Mouse (Mus musculus) CH12.LX (cell line): Measurements from ENCODE around the gene Cd7. TPM values are rescaled to one million over a fixed set of nuclear protein-coding genes. Genes with fewer than 3 reads are reported as not detected.
A peak's percentile ranks its signal among the peaks of the same experiment; 100 is the strongest.
"Not testable (repeated sequence)": the region's sequence is repeated elsewhere in the genome, so short reads cannot be mapped to it uniquely, and the experiment has no call there.

Experiments used
- DNase-seq: peaks from one replicate; pipeline ENCODE4 v3.0.0-alpha.2; 2013; ENCODE audit errors: extremely low read depth
- H3K27ac ChIP-seq: 2 replicates; pipeline ENCODE4 v1.5.1; 2012; ENCODE audit warnings: low read depth, mild to moderate bottlenecking, control low read depth, moderate library complexity; ENCODE audit not compliant: insufficient read depth
- H3K27me3 ChIP-seq: replicated peaks from 2 replicates; pipeline ENCODE3; 2012; ENCODE audit warnings: inconsistent platforms
- H3K36me3 ChIP-seq, 2 experiments: replicated peaks in 1 of 2; 2 replicates each; pipeline versions ENCODE3 to v1.6.1; 2012; ENCODE audit warnings: inconsistent platforms in 1 of 2, low read length in 1 of 2, mild to moderate bottlenecking in 1 of 2, mixed read lengths in 1 of 2, moderate library complexity in 1 of 2; ENCODE audit not compliant: control insufficient read depth in 1 of 2, insufficient read depth in 1 of 2
- H3K4me1 ChIP-seq, 2 experiments: 2 replicates each; pipeline ENCODE4 v1.6.1; 2012; ENCODE audit warnings: inconsistent platforms in 1 of 2, moderate library complexity in 1 of 2; ENCODE audit not compliant: insufficient read depth in 2 of 2, control insufficient read depth in 1 of 2
- H3K4me2 ChIP-seq: 2 replicates; pipeline ENCODE4 v1.6.1; 2012; ENCODE audit warnings: low read depth, mild to moderate bottlenecking, control low read depth; ENCODE audit not compliant: poor library complexity, insufficient read depth, severe bottlenecking
- H3K4me3 ChIP-seq, 3 experiments: fragments of 150-350 bp in 1 of 3; sonication (generic) in 1 of 3; replicated peaks in 1 of 3; 2 replicates each; pipeline versions ENCODE3 to v1.5.1; 2011 to 2012; ENCODE audit warnings: low read depth in 2 of 3, low read length in 2 of 3, mild to moderate bottlenecking in 2 of 3, moderate library complexity in 2 of 3, control low read depth in 1 of 3, improper control_type of control experiment in 1 of 3, inconsistent platforms in 1 of 3, mixed read lengths in 1 of 3; ENCODE audit not compliant: poor library complexity in 1 of 3
- H3K79me2 ChIP-seq: replicated peaks from 2 replicates; pipeline ENCODE4 v1.6.1; 2012; ENCODE audit warnings: mild to moderate bottlenecking, moderate library complexity; ENCODE audit not compliant: control insufficient read depth, poor library complexity, insufficient read depth, severe bottlenecking; ENCODE audit errors: extremely low read depth
- H3K9ac ChIP-seq: 2 replicates; pipeline ENCODE4 v1.6.1; 2012; ENCODE audit warnings: low read depth, mild to moderate bottlenecking, control low read depth, moderate library complexity; ENCODE audit not compliant: insufficient read depth
- H3K9me3 ChIP-seq: replicated peaks from 2 replicates; pipeline ENCODE3; 2012; ENCODE audit warnings: low read length, inconsistent platforms, mixed read lengths
- BHLHE40 ChIP-seq: IDR thresholded peaks from 2 replicates; pipeline ENCODE4 v1.6.1; 2011; ENCODE audit warnings: mild to moderate bottlenecking, low read depth, low read length, improper control_type of control experiment
- CHD1 ChIP-seq: IDR thresholded peaks from 2 replicates; pipeline ENCODE4 v1.6.1; 2012; ENCODE audit warnings: low read depth, low read length, improper control_type of control experiment, inconsistent platforms
- CTCF ChIP-seq, 2 experiments: IDR thresholded peaks in 1 of 2; conservative IDR thresholded peaks in 1 of 2; 2 replicates each; pipeline ENCODE4 v1.5.1; 2011 to 2012; ENCODE audit warnings: low read depth in 2 of 2, low read length in 2 of 2, improper control_type of control experiment in 1 of 2, inconsistent platforms in 1 of 2, mild to moderate bottlenecking in 1 of 2, moderate library complexity in 1 of 2
- E2F4 ChIP-seq: IDR thresholded peaks from 2 replicates; pipeline ENCODE4 v1.6.1; 2011; ENCODE audit warnings: low read depth, low read length, improper control_type of control experiment; ENCODE audit not compliant: insufficient replicate concordance
- ELF1 ChIP-seq: IDR thresholded peaks from 2 replicates; pipeline ENCODE4 v1.6.1; 2014; ENCODE audit warnings: low read depth, mild to moderate bottlenecking, inconsistent platforms, low read length, improper control_type of control experiment
- HCFC1 ChIP-seq: IDR thresholded peaks from 2 replicates; pipeline ENCODE4 v1.6.1; 2012; ENCODE audit warnings: low read depth, mild to moderate bottlenecking, inconsistent platforms, low read length, improper control_type of control experiment
- IRF4 ChIP-seq: IDR thresholded peaks from 2 replicates; pipeline ENCODE4 v1.6.1; 2014; ENCODE audit warnings: low read depth, mild to moderate bottlenecking, inconsistent platforms, low read length, improper control_type of control experiment
- MAX ChIP-seq: IDR thresholded peaks from 2 replicates; pipeline ENCODE4 v1.6.1; 2011; ENCODE audit warnings: low read length, improper control_type of control experiment
- MAZ ChIP-seq: IDR thresholded peaks from 2 replicates; pipeline ENCODE4 v1.6.1; 2012; ENCODE audit warnings: low read depth, mild to moderate bottlenecking, inconsistent platforms, low read length, improper control_type of control experiment, moderate library complexity
- MEF2A ChIP-seq: IDR thresholded peaks from 2 replicates; pipeline ENCODE4 v1.6.1; 2014; ENCODE audit warnings: low read depth, mild to moderate bottlenecking, inconsistent platforms, low read length, improper control_type of control experiment, borderline replicate concordance
- MXI1 ChIP-seq: IDR thresholded peaks from 2 replicates; pipeline ENCODE4 v1.6.1; 2011; ENCODE audit warnings: mild to moderate bottlenecking, low read depth, low read length, improper control_type of control experiment
- MYC ChIP-seq: IDR thresholded peaks from 2 replicates; pipeline ENCODE4 v1.6.1; 2011; ENCODE audit warnings: low read depth, mild to moderate bottlenecking, improper control_type of control experiment, low read length
- NELFE ChIP-seq: IDR thresholded peaks from 2 replicates; pipeline ENCODE4 v1.6.1; 2011; ENCODE audit warnings: low read depth, low read length, improper control_type of control experiment
- NRF1 ChIP-seq: IDR thresholded peaks from 2 replicates; pipeline ENCODE4 v1.6.1; 2014; ENCODE audit warnings: low read depth, mild to moderate bottlenecking, inconsistent platforms, low read length, improper control_type of control experiment, moderate library complexity
- PAX5 ChIP-seq: IDR thresholded peaks from 2 replicates; pipeline ENCODE4 v1.6.1; 2012; ENCODE audit warnings: low read length, inconsistent platforms, mixed read lengths
- POLR2AphosphoS2 ChIP-seq: IDR thresholded peaks from 2 replicates; pipeline ENCODE4 v1.6.1; 2011; ENCODE audit warnings: low read depth, low read length, improper control_type of control experiment
- SIN3A ChIP-seq: IDR thresholded peaks from 2 replicates; pipeline ENCODE4 v1.6.1; 2012; ENCODE audit warnings: low read length, improper control_type of control experiment, inconsistent platforms
- TBP ChIP-seq: conservative IDR thresholded peaks from 2 replicates; pipeline ENCODE4 v1.6.1; 2011; ENCODE audit warnings: low read depth, low read length, improper control_type of control experiment
- TCF12 ChIP-seq: IDR thresholded peaks from 2 replicates; pipeline ENCODE4 v1.6.1; 2014; ENCODE audit warnings: low read depth, mild to moderate bottlenecking, inconsistent platforms, low read length, improper control_type of control experiment
- UBTF ChIP-seq: IDR thresholded peaks from 2 replicates; pipeline ENCODE4 v1.6.1; 2012; ENCODE audit warnings: low read depth, mild to moderate bottlenecking, inconsistent platforms, low read length, improper control_type of control experiment, moderate library complexity
- USF1 ChIP-seq: IDR thresholded peaks from 2 replicates; pipeline ENCODE4 v1.6.1; 2014; ENCODE audit warnings: low read depth, mild to moderate bottlenecking, inconsistent platforms, low read length, improper control_type of control experiment
- USF2 ChIP-seq: conservative IDR thresholded peaks from 2 replicates; pipeline ENCODE4 v1.6.1; 2011; ENCODE audit warnings: low read depth, low read length, improper control_type of control experiment
- ZKSCAN1 ChIP-seq: IDR thresholded peaks from 2 replicates; pipeline ENCODE4 v1.6.1; 2012; ENCODE audit warnings: low read depth, inconsistent platforms, low read length, improper control_type of control experiment, borderline replicate concordance
- ZNF384 ChIP-seq: IDR thresholded peaks from 2 replicates; pipeline ENCODE4 v1.6.1; 2012; ENCODE audit warnings: low read depth, low read length, improper control_type of control experiment, inconsistent platforms
- dilution Hi-C: fragments of 300-500 bp; cut with MboI; formaldehyde crosslinking; loops from 2 replicates; pipeline ENCODE4 v1.14.3; 2020; ENCODE audit warnings: low sequenced_read_pairs; ENCODE audit not compliant: extremely low pct_unique_long_range_greater_than_20kb, extremely low pct_ligation_motif_present
- in situ Hi-C: fragments of 300-500 bp; cut with MboI; formaldehyde crosslinking; loops from 3 replicates; pipeline ENCODE4 v1.14.3; 2019; ENCODE audit warnings: low sequenced_read_pairs, low pct_ligation_motif_present, low pct_unique_long_range_greater_than_20kb, mixed read lengths
- polyA plus RNA-seq: library from polyadenylated mRNA; unstranded; fragments of >175 nt; gene quantifications from 2 replicates; pipeline ENCODE4 v1.2.1, GENCODE M21; 2012; ENCODE audit warnings: low read depth; ENCODE audit not compliant: insufficient read length
- total RNA-seq, 2 experiments: library from RNA; depleted of rRNA; stranded (reverse); fragments of 300-350 nt in 1 of 2; fragments of >200 nt in 1 of 2; gene quantifications; 2 replicates each; pipeline ENCODE4 v1.2.3; 2012 to 2014

Gene Cd7
- total and polyA plus RNA-seq, 3 experiments: 0.82 to 2.7 (median 1.0) TPM

DNA sequence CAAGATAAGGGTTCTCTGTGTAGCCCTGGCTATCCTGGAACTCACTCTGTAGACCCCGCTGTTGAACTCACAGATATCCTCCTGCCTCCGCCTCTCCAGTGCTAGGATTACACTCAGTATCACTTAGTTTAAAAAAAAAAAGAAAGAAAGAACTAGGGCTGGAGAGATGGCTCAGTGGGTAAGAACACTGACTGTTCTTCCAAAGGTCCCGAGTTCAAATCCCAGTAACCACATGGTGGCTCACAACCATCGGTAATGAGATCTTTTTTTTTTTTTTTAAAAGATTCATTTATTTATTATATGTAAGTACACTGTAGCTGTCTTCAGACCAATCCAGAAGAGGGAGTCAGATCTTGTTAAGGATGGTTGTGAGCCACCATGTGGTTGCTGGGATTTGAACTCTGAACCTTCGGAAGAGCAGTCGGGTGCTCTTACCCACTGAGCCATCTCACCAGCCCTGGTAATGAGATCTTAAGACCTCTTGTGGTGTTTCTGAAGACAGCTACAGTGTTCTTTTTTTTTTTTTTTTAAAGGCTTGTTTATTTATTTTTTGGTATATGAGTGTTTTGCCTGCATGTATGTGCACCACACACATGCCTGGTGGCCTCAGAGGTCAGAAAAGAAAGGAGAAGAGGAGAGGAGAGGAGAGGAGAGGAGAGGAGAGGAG is 21.3 kb upstream of the Cd7 start:
- in situ Hi-C loops: loop anchor here (5.0 kb wide), 1 partner anchor 142 kb away; the partner anchor contains the start of genes Hexdc and Ogfod3
- H3K27ac ChIP-seq, H3K4me3 ChIP-seq, H3K36me3 ChIP-seq, H3K9me3 ChIP-seq, H3K79me2 ChIP-seq, dilution Hi-C loops, DNase-seq, H3K4me2 ChIP-seq, H3K4me1 ChIP-seq, H3K9ac ChIP-seq: not testable (repeated sequence)
- peaks cover 33% of the 10 kb centered on the region for H3K27me3 ChIP-seq
- peak; percentile 26; the same call in 1 of the 2 replicates for TF ChIP-seq ZNF384
- TF ChIP-seq TBP: peak; percentile 89

DNA sequence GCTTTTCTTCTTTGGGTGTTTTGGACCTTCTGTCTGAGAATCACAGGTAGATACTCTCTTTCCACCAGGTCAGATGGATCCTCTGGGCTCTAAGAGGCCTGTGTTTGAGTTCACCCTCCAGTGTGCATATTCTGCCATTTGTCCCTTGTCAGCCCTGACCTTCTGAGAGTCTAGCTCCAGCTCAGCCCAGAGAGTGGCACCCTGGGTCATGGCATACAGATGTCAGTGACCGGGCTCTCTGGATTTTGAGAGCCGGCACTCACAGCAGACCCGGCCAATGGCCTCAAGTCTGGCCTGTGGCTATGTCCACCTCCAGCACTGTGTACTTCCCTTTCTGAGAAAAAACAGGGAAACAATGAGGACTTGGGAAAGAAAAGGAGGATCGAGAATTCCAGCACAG is 20.3 kb upstream of the Cd7 start:
- dilution Hi-C loops: no loop called here

DNA sequence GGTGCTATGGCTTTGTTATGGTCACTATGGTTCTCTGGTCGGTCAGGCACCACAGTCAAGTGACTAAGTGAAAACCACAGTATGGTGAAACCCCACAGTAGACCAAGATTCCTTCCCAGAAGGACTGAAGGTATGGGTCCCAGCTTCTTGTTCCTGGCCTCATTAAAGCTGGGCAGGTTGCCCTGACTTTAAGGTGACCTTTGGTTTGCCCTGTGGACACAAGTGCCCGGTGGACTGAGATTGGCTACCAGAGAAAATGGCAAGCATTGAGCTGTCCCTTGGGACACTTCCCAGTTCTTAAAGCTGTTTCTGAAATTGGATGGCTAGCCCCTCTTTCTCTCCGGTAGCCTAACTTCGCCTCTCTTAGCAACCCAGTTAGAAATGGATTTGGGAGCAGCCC is 19.7 kb upstream of the Cd7 start:
- H3K79me2 ChIP-seq: no peaks in the 10 kb centered on the region
- no peak for DNase-seq
- no peak overlapping the region for H3K4me2 ChIP-seq
- H3K9me3 ChIP-seq: no peaks in the 10 kb centered on the region
- no peak overlapping the region for H3K9ac ChIP-seq
- in situ Hi-C loops: no loop called here
- TF ChIP-seq MXI1 (no peak), ELF1 (no peak), NRF1 (no peak), UBTF (no peak), PAX5 (no peak), NELFE (no peak), POLR2AphosphoS2 (no peak), MEF2A (no peak), USF2 (no peak), MYC (no peak), CHD1 (no peak), E2F4 (no peak), SIN3A (no peak), BHLHE40 (no peak), TCF12 (no peak)
- H3K4me1 ChIP-seq: peaks cover 0 to 9% of the 10 kb centered on the region in 2 experiments; a peak in 2 of 4 replicates
- H3K27me3 ChIP-seq: peaks cover 32% of the 10 kb centered on the region
- H3K36me3 ChIP-seq: no peaks in the 10 kb centered on the region
- H3K4me3 ChIP-seq: no peak overlapping the region
- dilution Hi-C loops: no loop called here
- no peak overlapping the region for H3K27ac ChIP-seq

More for the DNA sequence above, 20.3 kb upstream of the Cd7 start:
- no peak for DNase-seq
- Histone ChIP-seq H3K36me3 (no peaks in the 10 kb centered on the region), H3K4me1 (peaks cover 3 to 9% of the 10 kb centered on the region in 2 experiments; a peak in 2 of 4 replicates), H3K27me3 (peaks cover 29% of the 10 kb centered on the region), H3K4me2 (no peak overlapping the region), H3K9ac (no peak overlapping the region), H3K4me3 (no peak overlapping the region), H3K79me2 (no peaks in the 10 kb centered on the region), H3K27ac (no peak overlapping the region), H3K9me3 (no peaks in the 10 kb centered on the region)
- TF ChIP-seq MYC (no peak), HCFC1 (no peak), BHLHE40 (no peak), MXI1 (no peak), CHD1 (no peak), TBP (no peak), IRF4 (no peak), PAX5 (no peak), ZKSCAN1 (no peak), MAX (no peak), USF1 (no peak), CTCF (conservative IDR thresholded peaks at IDR 0.05 in 1 of 2, IDR thresholded peaks at IDR 0.05 in 1 of 2; ENCODE audit: low read depth in 2 of 2, low read length in 2 of 2) (no peak), MAZ (no peak), MEF2A (no peak)
- in situ Hi-C loops: no loop called here
